Mouse (Mus musculus): ENCODE measurements around the gene Phactr1. TPM values are rescaled to one million over a fixed set of nuclear protein-coding genes. Genes with fewer than 3 reads are reported as not detected.
A peak's percentile ranks its signal among the peaks of the same experiment; 100 is the strongest.

The Phactr1 gene
- polyA plus RNA-seq, 1 experiment from 2014 or later: 26.2 TPM

DNA sequence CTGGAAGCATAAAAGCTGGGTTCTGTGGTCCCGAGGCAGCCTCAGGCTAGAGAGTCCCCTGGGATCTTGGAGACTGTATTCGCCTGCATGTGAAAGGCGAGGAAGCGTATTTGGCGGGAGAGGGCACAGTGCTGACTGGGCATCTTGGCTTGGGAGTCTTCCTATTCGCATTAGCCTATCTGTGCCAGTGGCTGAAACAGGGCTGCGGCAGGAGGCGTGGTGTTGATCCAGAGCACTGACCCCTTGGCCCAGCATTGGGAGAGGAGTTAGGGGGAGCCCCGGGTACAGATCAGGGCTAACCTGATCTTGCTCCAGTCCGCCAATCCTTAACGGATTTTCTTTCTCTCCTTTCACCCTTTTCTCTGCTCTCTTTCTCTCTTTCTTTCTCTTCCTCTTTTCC, 28.7 kb downstream of the Phactr1 start:
- Histone ChIP-seq H3K36me3 (ENCODE audit: insufficient read depth, low read length) (no peaks in the 10 kb centered on the region), H3K27ac (ENCODE audit: low read length) (no peak overlapping the region), H3K4me1 (ENCODE audit: insufficient read depth, low read length) (peaks cover 5% of the 10 kb centered on the region), H3K9me3 (ENCODE audit: low read length) (no peaks in the 10 kb centered on the region), H3K27me3 (ENCODE audit: insufficient read depth, low read length) (peaks cover 17% of the 10 kb centered on the region; the same call in 1 of the 2 replicates), H3K4me2 (replicated peaks; ENCODE audit: low read depth, low read length) (peak overlapping the region; percentile 64), H3K4me3 (ENCODE audit: low read length) (peak overlapping the region; percentile 42), H3K9ac (replicated peaks; ENCODE audit: low read length) (no peak overlapping the region)
- WGBS: 17% methylated on average over 11 of the region's 11 CpGs
- no peak for ATAC-seq (ENCODE audit: low FRiP score, low TSS enrichment)

DNA sequence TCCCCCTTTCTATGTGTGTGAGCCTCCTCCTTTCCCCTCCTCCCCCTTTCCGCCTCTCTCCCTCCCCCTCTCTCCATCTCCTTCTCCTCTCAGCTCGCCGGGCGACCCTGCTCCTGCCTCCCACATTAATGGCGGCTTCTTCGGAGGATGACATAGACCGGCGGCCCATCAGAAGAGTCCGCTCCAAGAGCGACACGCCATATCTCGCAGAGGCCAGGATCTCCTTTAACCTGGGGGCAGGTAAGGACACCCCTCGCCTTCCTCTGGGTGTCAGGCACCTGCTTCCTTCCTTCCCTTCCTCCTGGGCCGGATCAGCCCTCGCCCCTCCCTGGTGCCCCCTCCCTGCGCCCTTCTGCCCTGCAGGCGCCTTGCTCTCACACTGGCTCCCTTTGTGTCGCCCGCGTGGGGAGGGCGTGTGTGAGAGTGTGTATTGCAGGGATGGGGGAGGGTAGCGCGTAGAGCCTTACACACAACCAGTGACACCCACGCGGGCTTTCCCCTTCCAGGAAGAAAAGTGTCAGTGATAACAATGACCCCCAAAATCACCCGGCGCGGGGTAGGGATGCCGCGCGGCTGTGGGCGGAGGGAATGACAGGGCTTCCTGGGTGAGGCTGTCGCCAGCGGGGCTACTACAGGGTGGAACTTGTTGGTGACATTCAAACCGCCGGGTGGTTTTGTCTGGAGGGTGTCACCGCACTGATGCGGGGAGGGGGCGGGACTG, 29.3 kb downstream of the Phactr1 start:
- no peaks in the 10 kb centered on the region for H3K9me3 ChIP-seq (ENCODE audit: low read length)
- H3K4me1 ChIP-seq (ENCODE audit: insufficient read depth, low read length): peaks cover 5% of the 10 kb centered on the region
- peak overlapping the region; percentile 5; the same call in 1 of the 2 replicates for H3K9ac ChIP-seq (replicated peaks; ENCODE audit: low read length)
- 3% methylated on average over 38 of the region's 39 CpGs for WGBS
- no peak overlapping the region for H3K27ac ChIP-seq (ENCODE audit: low read length)
- H3K4me3 ChIP-seq (ENCODE audit: low read length): peak overlapping the region; percentile 42
- H3K27me3 ChIP-seq (ENCODE audit: insufficient read depth, low read length): peaks cover 17% of the 10 kb centered on the region; the same call in 1 of the 2 replicates
- no peak for ATAC-seq (ENCODE audit: low FRiP score, low TSS enrichment)
- no peaks in the 10 kb centered on the region for H3K36me3 ChIP-seq (ENCODE audit: insufficient read depth, low read length)
- peak overlapping the region; percentile 64 for H3K4me2 ChIP-seq (replicated peaks; ENCODE audit: low read depth, low read length)

GRCm38 (mm10) chr13:42711510-42711909, 31.1 kb downstream of the Phactr1 start:
- Histone ChIP-seq H3K4me2 (replicated peaks; ENCODE audit: low read depth, low read length) (no peak overlapping the region), H3K27me3 (ENCODE audit: insufficient read depth, low read length) (peaks cover 17% of the 10 kb centered on the region; the same call in 1 of the 2 replicates), H3K27ac (ENCODE audit: low read length) (no peak overlapping the region), H3K4me1 (ENCODE audit: insufficient read depth, low read length) (peaks cover 5% of the 10 kb centered on the region), H3K9me3 (ENCODE audit: low read length) (no peaks in the 10 kb centered on the region), H3K9ac (replicated peaks; ENCODE audit: low read length) (no peak overlapping the region), H3K4me3 (ENCODE audit: low read length) (no peak overlapping the region), H3K36me3 (ENCODE audit: insufficient read depth, low read length) (no peaks in the 10 kb centered on the region)
- ATAC-seq (ENCODE audit: low FRiP score, low TSS enrichment): no peak
- WGBS: 29% methylated on average over 2 of the region's 2 CpGs

DNA sequence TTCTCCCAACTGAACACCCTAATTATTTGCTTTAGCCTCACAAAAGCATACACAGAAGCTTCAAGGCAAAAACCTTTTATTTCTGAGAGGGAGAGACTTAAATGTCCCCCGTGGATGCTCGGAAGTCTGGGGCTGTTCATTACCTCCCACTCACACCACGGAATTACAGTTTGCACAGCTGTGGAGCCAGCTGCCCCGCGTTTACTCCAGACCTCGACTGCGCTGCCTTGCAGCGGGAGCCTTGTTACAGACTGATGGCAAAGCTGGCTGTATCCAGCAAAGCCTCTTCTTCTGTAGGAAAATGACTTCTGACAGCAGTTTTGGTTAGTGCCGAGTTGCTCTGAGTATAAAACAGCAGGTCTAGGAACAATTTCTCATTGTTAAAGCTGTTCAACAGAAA, 39.0 kb downstream of the Phactr1 start:
- Histone ChIP-seq H3K9me3 (ENCODE audit: low read length) (no peaks in the 10 kb centered on the region), H3K4me1 (ENCODE audit: insufficient read depth, low read length) (peaks cover 23% of the 10 kb centered on the region), H3K36me3 (ENCODE audit: insufficient read depth, low read length) (no peaks in the 10 kb centered on the region), H3K27ac (ENCODE audit: low read length) (no peak overlapping the region), H3K4me3 (ENCODE audit: low read length) (no peak overlapping the region), H3K4me2 (replicated peaks; ENCODE audit: low read depth, low read length) (no peak overlapping the region), H3K9ac (replicated peaks; ENCODE audit: low read length) (no peak overlapping the region), H3K27me3 (ENCODE audit: insufficient read depth, low read length) (no peaks in the 10 kb centered on the region)
- 13% methylated on average over 9 of the region's 9 CpGs for WGBS
- ATAC-seq (ENCODE audit: low FRiP score, low TSS enrichment): no peak

- Histone ChIP-seq H3K27ac (ENCODE audit: low read length) (peak overlapping the region; percentile 56; the same call in 1 of the 2 replicates), H3K4me2 (replicated peaks; ENCODE audit: low read depth, low read length) (no peak overlapping the region), H3K36me3 (ENCODE audit: insufficient read depth, low read length) (no peaks in the 10 kb centered on the region), H3K4me1 (ENCODE audit: insufficient read depth, low read length) (peaks cover 28% of the 10 kb centered on the region), H3K4me3 (ENCODE audit: low read length) (no peak overlapping the region), H3K27me3 (ENCODE audit: insufficient read depth, low read length) (no peaks in the 10 kb centered on the region), H3K9ac (replicated peaks; ENCODE audit: low read length) (no peak overlapping the region), H3K9me3 (ENCODE audit: low read length) (no peaks in the 10 kb centered on the region)
- ATAC-seq (ENCODE audit: low FRiP score, low TSS enrichment): peak; percentile 69
- 19% methylated on average over 4 of the region's 4 CpGs for WGBS
These were observed 39.7 kb downstream of the Phactr1 start for GRCm38 (mm10) chr13:42720135-42720534.

GRCm38 (mm10) chr13:42720648-42721047, 40.2 kb downstream of the Phactr1 start:
- Histone ChIP-seq H3K4me2 (replicated peaks; ENCODE audit: low read depth, low read length) (no peak overlapping the region), H3K4me3 (ENCODE audit: low read length) (no peak overlapping the region), H3K36me3 (ENCODE audit: insufficient read depth, low read length) (no peaks in the 10 kb centered on the region), H3K9ac (replicated peaks; ENCODE audit: low read length) (no peak overlapping the region), H3K27ac (ENCODE audit: low read length) (peak overlapping the region; percentile 56; the same call in 1 of the 2 replicates), H3K9me3 (ENCODE audit: low read length) (no peaks in the 10 kb centered on the region), H3K27me3 (ENCODE audit: insufficient read depth, low read length) (no peaks in the 10 kb centered on the region), H3K4me1 (ENCODE audit: insufficient read depth, low read length) (peaks cover 33% of the 10 kb centered on the region)
- ATAC-seq (ENCODE audit: low FRiP score, low TSS enrichment): no peak; the same call in 1 of the 2 replicates
- 7% methylated on average over 1 of the region's 1 CpGs for WGBS

DNA sequence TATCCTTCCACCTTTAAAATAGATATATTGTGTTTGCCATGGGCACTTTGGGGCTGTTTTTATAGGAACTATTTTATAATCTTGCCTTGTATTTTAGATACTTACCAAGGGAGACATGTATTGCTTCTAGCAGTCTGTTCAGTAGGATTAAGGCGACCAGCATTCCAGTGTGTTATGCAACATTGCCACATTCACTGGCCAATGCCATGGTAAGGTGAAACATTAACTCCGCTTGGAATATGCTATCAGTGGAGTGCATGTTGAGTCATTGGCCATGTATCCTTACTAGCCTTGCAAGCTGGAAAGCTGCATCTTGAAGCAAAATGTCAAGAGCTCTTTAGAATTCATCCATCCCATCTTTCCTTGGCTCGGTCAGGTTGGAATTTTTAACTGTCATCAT, 43.6 kb downstream of the Phactr1 start:
- no peak overlapping the region for H3K4me3 ChIP-seq (ENCODE audit: low read length)
- H3K27me3 ChIP-seq (ENCODE audit: insufficient read depth, low read length): no peaks in the 10 kb centered on the region
- no peak overlapping the region for H3K4me2 ChIP-seq (replicated peaks; ENCODE audit: low read depth, low read length)
- peak overlapping the region; percentile 53 for H3K27ac ChIP-seq (ENCODE audit: low read length)
- no peaks in the 10 kb centered on the region for H3K36me3 ChIP-seq (ENCODE audit: insufficient read depth, low read length)
- ATAC-seq (ENCODE audit: low FRiP score, low TSS enrichment): peak; percentile 85
- H3K9me3 ChIP-seq (ENCODE audit: low read length): no peaks in the 10 kb centered on the region
- 65% methylated on average over 3 of the region's 3 CpGs for WGBS
- peaks cover 36% of the 10 kb centered on the region for H3K4me1 ChIP-seq (ENCODE audit: insufficient read depth, low read length)
- no peak overlapping the region for H3K9ac ChIP-seq (replicated peaks; ENCODE audit: low read length)

DNA sequence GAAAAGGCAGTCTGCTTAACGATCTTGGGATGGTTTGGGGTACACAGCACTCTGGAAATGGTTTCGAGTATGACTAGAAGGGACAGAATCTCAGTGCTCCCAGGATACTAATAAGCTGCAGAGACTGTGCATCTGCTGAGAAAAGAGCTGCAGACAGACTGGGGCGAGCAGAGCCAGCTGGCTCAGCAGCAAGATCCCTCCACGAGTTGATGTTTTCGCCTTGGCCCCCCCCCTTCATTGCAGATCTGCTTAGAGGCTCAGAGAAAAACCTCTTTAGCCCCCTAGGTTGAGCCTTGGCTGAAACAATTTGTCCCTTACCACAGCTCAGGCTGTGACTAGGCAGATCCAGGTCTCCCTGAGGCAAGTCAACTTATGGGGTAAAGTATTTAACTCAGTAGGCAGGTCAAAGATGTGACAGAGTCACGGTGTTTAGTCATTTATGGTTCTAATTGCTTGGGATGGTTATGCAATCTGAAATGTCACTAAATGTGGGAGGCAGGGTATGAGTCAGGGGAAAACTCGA, 45.3 kb downstream of the Phactr1 start:
- no peak for ATAC-seq (ENCODE audit: low FRiP score, low TSS enrichment)
- H3K27me3 ChIP-seq (ENCODE audit: insufficient read depth, low read length): no peaks in the 10 kb centered on the region
- no peak overlapping the region for H3K4me2 ChIP-seq (replicated peaks; ENCODE audit: low read depth, low read length)
- H3K4me3 ChIP-seq (ENCODE audit: low read length): no peak overlapping the region
- 58% methylated on average over 7 of the region's 7 CpGs for WGBS
- H3K9ac ChIP-seq (replicated peaks; ENCODE audit: low read length): no peak overlapping the region
- peaks cover 24% of the 10 kb centered on the region for H3K4me1 ChIP-seq (ENCODE audit: insufficient read depth, low read length)
- H3K36me3 ChIP-seq (ENCODE audit: insufficient read depth, low read length): no peaks in the 10 kb centered on the region
- no peaks in the 10 kb centered on the region for H3K9me3 ChIP-seq (ENCODE audit: low read length)
- H3K27ac ChIP-seq (ENCODE audit: low read length): 0 out of 2 replicates have a peak overlapping the region, but pooled peaks have one; percentile 54

DNA sequence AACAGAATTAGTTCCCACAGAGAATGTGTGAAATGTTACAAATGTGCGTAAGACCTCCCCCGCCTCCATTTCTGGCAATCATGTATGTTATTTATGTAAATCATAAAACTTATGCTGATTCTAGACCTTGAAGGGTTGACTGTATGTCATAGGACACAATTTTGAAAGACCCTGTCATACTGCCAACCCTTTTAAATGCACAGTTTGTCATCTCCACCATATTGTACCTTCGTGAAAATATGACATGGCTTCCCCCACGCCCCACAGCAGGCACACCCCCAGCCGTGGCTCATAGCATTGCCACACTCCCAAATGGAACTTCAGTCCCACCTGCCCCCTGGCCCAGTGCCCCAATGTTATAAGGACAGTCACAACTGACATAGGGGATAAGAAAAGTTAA, 57.1 kb downstream of the Phactr1 start:
- ATAC-seq (ENCODE audit: low FRiP score, low TSS enrichment): no peak
- Histone ChIP-seq H3K27me3 (ENCODE audit: insufficient read depth, low read length) (no peaks in the 10 kb centered on the region), H3K9ac (replicated peaks; ENCODE audit: low read length) (no peak overlapping the region), H3K36me3 (ENCODE audit: insufficient read depth, low read length) (no peaks in the 10 kb centered on the region), H3K4me2 (replicated peaks; ENCODE audit: low read depth, low read length) (no peak overlapping the region), H3K4me3 (ENCODE audit: low read length) (no peak overlapping the region), H3K4me1 (ENCODE audit: insufficient read depth, low read length) (no peaks in the 10 kb centered on the region), H3K9me3 (ENCODE audit: low read length) (no peaks in the 10 kb centered on the region), H3K27ac (ENCODE audit: low read length) (no peak overlapping the region)
- WGBS: 90% methylated on average over 5 of the region's 5 CpGs

- H3K27ac ChIP-seq (ENCODE audit: low read length): no peak overlapping the region
- no peak overlapping the region for H3K4me2 ChIP-seq (replicated peaks; ENCODE audit: low read depth, low read length)
- ATAC-seq (ENCODE audit: low FRiP score, low TSS enrichment): no peak
- H3K4me1 ChIP-seq (ENCODE audit: insufficient read depth, low read length): no peaks in the 10 kb centered on the region
- 81% methylated on average over 5 of the region's 5 CpGs for WGBS
- H3K9ac ChIP-seq (replicated peaks; ENCODE audit: low read length): no peak overlapping the region
- no peak overlapping the region for H3K4me3 ChIP-seq (ENCODE audit: low read length)
- no peaks in the 10 kb centered on the region for H3K27me3 ChIP-seq (ENCODE audit: insufficient read depth, low read length)
- H3K36me3 ChIP-seq (ENCODE audit: insufficient read depth, low read length): no peaks in the 10 kb centered on the region
- no peaks in the 10 kb centered on the region for H3K9me3 ChIP-seq (ENCODE audit: low read length)
These were observed 57.7 kb downstream of the Phactr1 start for GRCm38 (mm10) chr13:42738152-42738551.

Measured in kidney, embryonic 16.5 days (tissue).